Mouse (Mus musculus) brain, adult 2 months (tissue): ENCODE measurements at regions not wholly inside any gene's neighbourhood (a gene's known extent, or its start where the extent isn't known, plus 50 kb on each side); places are given as distances from the start of the nearest gene placed in this dataset.
A peak's percentile ranks its signal among the peaks of the same experiment; 100 is the strongest.

Experiments used
- DNase-seq: peaks from one replicate; pipeline ENCODE4 v3.0.0; 2011; ENCODE audit warnings: low read depth, low spot score

DNA sequence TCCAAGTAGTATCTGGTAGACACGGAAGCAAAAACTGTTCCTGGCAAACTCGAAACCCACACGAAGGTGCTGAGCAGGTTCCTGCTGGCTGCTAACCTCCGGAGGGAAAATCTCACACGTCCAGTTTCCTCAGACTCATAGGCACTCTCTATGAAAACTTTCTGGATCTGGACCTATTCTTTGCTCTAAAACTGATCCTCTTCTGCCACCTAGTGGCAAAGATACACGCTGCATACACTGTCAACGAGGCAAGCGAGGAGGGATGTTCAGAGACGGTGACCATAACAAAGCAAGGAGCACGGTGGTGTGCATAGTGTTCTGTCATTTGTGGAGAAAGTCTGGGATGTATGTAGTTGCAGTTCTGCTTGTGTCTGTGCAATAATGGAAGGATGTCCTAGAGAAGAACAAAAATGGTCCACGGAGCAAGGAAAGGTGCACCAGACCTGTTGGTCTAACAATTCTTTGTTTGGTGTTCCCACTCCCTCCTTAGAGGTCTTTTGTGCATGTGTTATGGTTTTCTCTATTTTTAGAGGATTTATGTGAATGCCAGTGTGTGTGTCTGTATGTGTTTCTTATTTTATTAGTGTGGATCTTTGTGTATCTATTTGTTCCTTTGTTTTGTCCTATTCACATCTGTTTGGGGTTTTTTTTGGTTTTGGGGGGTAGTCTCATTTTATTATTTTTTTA lies 57.0 kb upstream of the Siglech start:
- DNase-seq, result peak; percentile 85
